Mouse (Mus musculus) hindbrain, embryonic 16.5 days (tissue): ENCODE data around the gene Olfr705. TPM values are rescaled to one million over a fixed set of nuclear protein-coding genes. Genes with fewer than 3 reads are reported as not detected.

Source experiments
- polyA plus RNA-seq: library from polyadenylated mRNA; unstranded; fragments of >200 nt; fragmentation: Nextera tagmentation; extraction: Ambion mirVana; gene quantifications from 2 replicates; pipeline ENCODE4 v1.2.1, GENCODE M21; 2015

Olfr705 gene
- polyA plus RNA-seq, 1 experiment from 2014 or later, result not detected

Other genes with a start within 250 kb of the Olfr705 start
- not detected in 2 replicates for gene Olfr693, start 196.3 kb downstream of the Olfr705 start, polyA plus RNA-seq
- not detected in 2 replicates for gene Olfr694, start 185.1 kb downstream of the Olfr705 start, polyA plus RNA-seq
- not detected in 2 replicates for gene Olfr695, start 160.5 kb downstream of the Olfr705 start, polyA plus RNA-seq
- gene Olfr697, start 134.4 kb downstream of the Olfr705 start, polyA plus RNA-seq, result not detected in 2 replicates
- not detected in 2 replicates for gene Olfr698, start 121.5 kb downstream of the Olfr705 start, polyA plus RNA-seq
- gene Olfr699, start 83.7 kb downstream of the Olfr705 start, polyA plus RNA-seq, result not detected in 2 replicates
- not detected in 2 replicates for gene Olfr700, start 68.1 kb downstream of the Olfr705 start, polyA plus RNA-seq
- gene Olfr701, start 62.8 kb downstream of the Olfr705 start, polyA plus RNA-seq, result not detected in 2 replicates
- not detected in 2 replicates for gene Olfr702, start 43.0 kb downstream of the Olfr705 start, polyA plus RNA-seq
- gene Olfr703, start 33.5 kb downstream of the Olfr705 start, polyA plus RNA-seq, result not detected in 2 replicates
- gene Olfr704, start 13.7 kb downstream of the Olfr705 start, polyA plus RNA-seq, result not detected in 2 replicates
- gene Olfr706, start 11.3 kb upstream of the Olfr705 start, polyA plus RNA-seq, result not detected in 2 replicates
- not detected in 2 replicates for gene Olfr707, start 24.4 kb upstream of the Olfr705 start, polyA plus RNA-seq
- gene Olfr1532-ps1, start 31.1 kb upstream of the Olfr705 start, polyA plus RNA-seq, result not detected in 2 replicates
- gene Olfr709-ps1, start 55.3 kb upstream of the Olfr705 start, polyA plus RNA-seq, result not detected in 2 replicates
- not detected in 2 replicates for gene Olfr710, start 71.4 kb upstream of the Olfr705 start, polyA plus RNA-seq
- gene Olfr6, start 87.0 kb upstream of the Olfr705 start, polyA plus RNA-seq, result not detected in 2 replicates
- gene Olfr711, start 98.6 kb upstream of the Olfr705 start, polyA plus RNA-seq, result not detected in 2 replicates
- gene Olfr2, start 129.2 kb upstream of the Olfr705 start, polyA plus RNA-seq, result not detected in 2 replicates
- gene Olfr713, start 154.3 kb upstream of the Olfr705 start, polyA plus RNA-seq, result not detected in 2 replicates
- not detected in 2 replicates for gene Olfr714, start 194.1 kb upstream of the Olfr705 start, polyA plus RNA-seq
- not detected in 2 replicates for gene Olfr17, start 216.3 kb upstream of the Olfr705 start, polyA plus RNA-seq
- gene Olfr715b, start 233.5 kb upstream of the Olfr705 start, polyA plus RNA-seq, result not detected in 2 replicates